Mouse (Mus musculus): ENCODE data around the gene S100a5.

The S100a5 gene

DNA sequence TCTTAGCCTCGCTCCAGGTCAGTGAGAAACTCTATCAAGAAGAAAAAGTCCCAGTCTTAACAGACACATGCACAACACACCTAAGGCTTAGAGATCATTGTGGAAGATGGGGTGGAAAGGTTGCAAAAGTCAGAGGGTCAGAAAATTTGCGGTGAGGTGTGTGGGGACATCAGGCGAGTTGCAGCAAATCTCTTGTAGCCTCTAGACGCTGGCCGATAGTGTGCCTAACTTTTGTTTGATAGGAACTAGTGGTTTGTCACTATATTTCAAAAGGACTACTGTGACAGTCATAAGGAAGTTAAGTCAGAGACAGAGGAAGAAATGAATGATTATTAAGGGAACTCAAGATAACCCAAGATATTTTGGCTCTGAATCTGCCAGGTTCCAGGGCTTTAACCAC is 19.0 kb downstream of the S100a5 start:
- no peak for DNase-seq

GRCm38 (mm10) chr3:90627807-90628206 is 19.5 kb downstream of the S100a5 start:
- DNase-seq: no peak

- DNase-seq: no peak
Observed at GRCm38 (mm10) chr3:90629298-90629697, 21.0 kb downstream of the S100a5 start.

DNA sequence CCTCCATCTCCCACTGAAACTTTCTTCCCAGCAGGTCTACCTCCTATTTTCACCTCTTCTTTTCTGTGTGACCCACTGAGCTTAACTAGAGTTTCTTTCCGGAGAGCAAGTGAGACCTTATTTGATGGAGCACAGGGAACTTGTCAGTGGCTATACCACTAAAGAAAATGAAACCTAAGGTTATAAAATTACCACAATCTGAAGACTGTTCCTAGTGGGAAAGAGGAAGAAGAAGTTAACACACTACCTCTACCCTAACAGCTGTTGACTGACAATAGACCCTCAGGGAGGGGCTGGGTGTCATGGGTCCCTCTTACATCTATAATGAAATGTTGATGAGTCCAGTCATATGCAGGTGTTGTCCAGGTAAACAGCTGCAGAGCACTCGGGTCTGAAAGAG is 23.7 kb downstream of the S100a5 start:
- no peak for DNase-seq

GRCm38 (mm10) chr3:90638511-90639275 is 30.4 kb downstream of the S100a5 start:
- DNase-seq: no peak

- peak; percentile 78 for DNase-seq
Observed at GRCm38 (mm10) chr3:90639511-90640154, 31.3 kb downstream of the S100a5 start.

DNA sequence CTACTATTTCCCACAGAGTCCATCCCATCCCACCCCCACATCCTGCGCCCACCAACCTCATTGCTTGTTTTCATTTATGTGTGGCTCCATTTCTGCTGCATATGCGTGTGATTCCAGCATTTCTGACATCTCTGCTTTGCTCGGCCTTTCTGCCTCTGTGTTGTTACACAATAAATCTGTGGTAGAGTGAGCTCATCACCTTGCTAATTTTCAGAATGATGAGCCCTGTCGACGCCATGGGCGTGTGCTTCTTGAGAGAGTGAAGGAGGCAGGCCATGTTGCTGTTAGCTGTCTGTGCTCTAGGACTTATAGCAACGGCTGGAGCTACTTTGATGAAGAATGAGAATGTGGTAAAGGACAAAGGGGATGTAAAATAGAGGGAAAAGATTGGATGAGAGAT is 32.7 kb downstream of the S100a5 start:
- no peak for DNase-seq

DNA sequence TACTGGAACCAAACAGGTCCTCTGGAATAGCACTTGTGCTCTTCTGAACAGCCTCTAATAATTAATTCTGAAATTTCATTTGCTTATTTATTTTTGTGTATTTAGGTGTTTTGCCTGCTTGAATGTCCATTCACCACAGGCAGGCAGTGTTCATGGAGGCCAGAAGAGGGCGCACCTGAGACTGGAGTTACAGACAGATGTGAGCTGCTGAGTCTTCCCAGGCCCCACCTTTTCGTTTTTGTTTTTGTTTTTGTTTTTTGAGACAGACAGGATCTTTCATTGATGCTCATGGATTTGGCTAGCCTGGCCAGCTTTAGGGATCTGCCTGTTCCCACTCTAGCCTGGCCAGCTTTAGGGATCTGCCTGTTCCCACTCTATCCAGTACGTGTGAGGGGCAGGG is 35.9 kb downstream of the S100a5 start:
- peak; percentile 65 for DNase-seq

DNA sequence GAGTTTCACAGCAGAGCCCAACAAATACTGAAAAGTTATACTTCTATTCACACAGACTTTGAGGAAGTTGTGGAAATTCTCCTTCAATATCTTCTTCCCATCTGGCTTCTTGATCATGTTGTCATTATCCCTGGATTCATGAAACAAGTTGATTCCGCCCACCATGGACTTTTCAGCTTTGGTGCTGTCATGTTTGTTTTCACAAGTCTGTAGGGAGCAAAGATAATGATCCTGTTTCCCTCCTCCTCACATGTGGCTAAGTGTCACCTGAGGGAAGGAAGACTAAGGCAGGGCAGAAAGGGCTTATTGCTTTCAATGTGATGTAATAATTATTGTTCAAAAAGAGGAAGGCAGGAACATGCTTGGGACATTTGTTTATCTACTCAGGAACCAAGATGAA is 39.0 kb downstream of the S100a5 start:
- DNase-seq: no peak

- no peak for DNase-seq
Observed at GRCm38 (mm10) chr3:90648981-90649380, 40.7 kb downstream of the S100a5 start.

DNA sequence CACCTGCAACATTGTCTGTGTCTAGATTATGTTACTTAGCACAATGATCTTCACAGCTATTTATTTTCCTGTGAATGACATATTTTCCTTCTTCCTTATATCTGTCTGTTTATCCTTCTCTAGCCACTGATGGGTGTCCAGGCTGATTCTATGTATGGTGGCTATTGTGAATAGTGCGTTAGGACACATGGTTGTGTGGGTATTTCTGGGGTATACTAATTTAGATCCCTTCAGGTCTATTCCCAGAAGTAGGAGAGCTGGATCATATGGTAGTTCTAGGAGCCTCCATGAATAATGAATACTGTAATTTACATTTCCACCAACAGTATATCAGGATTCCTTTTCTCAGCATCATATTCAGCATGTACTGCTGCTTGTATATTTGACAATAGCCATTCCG is 41.5 kb downstream of the S100a5 start:
- no peak for DNase-seq

- peak; percentile 61 for DNase-seq
Observed at GRCm38 (mm10) chr3:90652878-90653508, 44.7 kb downstream of the S100a5 start.

- DNase-seq: no peak
Observed at GRCm38 (mm10) chr3:90653717-90654116, 45.4 kb downstream of the S100a5 start, which contains the start of gene S100a7a. Gene S100a7a (plus strand): TSS chr3:90654017.

GRCm38 (mm10) chr3:90657405-90657804 is 49.1 kb downstream of the S100a5 start:
- peak; percentile 17 for DNase-seq

DNA sequence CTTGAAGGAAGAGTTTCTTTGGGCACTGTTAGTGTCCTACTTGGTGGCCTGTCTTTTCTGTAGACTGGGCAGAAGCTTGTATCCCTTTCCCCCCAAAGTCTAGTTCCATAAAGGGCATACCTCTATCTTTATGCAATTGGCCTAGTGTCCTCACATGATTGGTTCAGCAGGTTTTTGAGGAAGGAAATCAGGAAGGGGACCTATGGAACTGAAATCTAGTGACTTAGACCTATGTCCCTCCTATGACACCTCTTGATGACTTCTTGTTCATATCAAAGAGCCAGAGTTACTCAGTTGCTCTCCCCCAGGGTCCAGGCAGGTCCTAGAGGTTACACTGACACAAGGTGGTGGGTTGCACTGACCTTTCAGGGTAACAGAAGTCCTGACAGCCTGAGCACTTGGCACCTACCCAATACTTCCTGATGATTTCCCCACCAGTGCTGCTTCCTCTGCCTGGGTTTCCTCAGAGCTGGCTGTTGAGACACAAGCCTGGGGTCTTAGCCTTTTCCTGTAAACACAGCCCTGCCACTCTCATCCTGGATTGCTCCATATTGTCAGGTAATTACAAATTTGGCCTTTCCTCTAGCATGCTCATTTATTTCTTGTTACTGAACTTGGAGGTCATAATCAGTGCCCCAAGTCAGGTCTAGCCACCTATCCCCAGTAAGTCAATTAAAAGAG is 51.2 kb downstream of the S100a5 start:
- no peak for DNase-seq
